In genomic region chr7:64040026-64040737, GRCm38 (mm10) we compare ENCODE assay signal across 16 mouse cellular contexts.
A peak's percentile ranks its signal among the peaks of the same experiment; 100 is the strongest.
DNase-seq lines count a peak whose midpoint lies in the region; ATAC-seq and TF ChIP-seq lines count a peak whose summit lies in the region.
"Had no signal": no experiment of that assay in that cellular context is flagged by ENCODE, and none has a peak within 500 bp of the region (broad histone marks: within the 10 kb centered on the region; RNA-seq: fewer than 3 reads in every experiment).

No protein-coding gene starts in this region.

- peak; percentile 95 for TF ChIP-seq EP300 in liver, embryonic 14.5 days (IDR thresholded peaks at IDR 0.05; ENCODE audit: low read depth)

- no peaks in the 10 kb centered on the region for H3K36me3 ChIP-seq in intestine, embryonic 15.5 days
- H3K36me3 ChIP-seq in intestine, postnatal 0 days (ENCODE audit: control insufficient read depth, insufficient read depth), result no peaks in the 10 kb centered on the region
- no peaks in the 10 kb centered on the region for H3K36me3 ChIP-seq in embryonic facial prominence, embryonic 10.5 days (replicated peaks)
- H3K36me3 ChIP-seq in liver, embryonic 14.5 days (replicated peaks; ENCODE audit: control insufficient read depth, insufficient read depth, low read depth), result no peaks in the 10 kb centered on the region
- H3K36me3 ChIP-seq: kidney, embryonic 15.5 days; limb, embryonic 13.5 days had no signal

- no peak for DNase-seq in gastrocnemius, adult 2 months
- no peak for DNase-seq in gastrocnemius, postnatal 25 days
- no peak for DNase-seq in embryonic facial prominence, embryonic 10.5 days (ENCODE audit: low spot score)
- peak; percentile 63 to 64 (median 64) for DNase-seq in liver, embryonic 14.5 days (ENCODE audit: low read depth in 3 of 3, low spot score in 3 of 3)
- DNase-seq in cerebellum, adult 11 months, result no peak
- no peak for DNase-seq in kidney, postnatal 10 days
- DNase-seq: adrenal gland, postnatal 36 days; forebrain, postnatal 0 days; gastrocnemius, postnatal 10 days; lung, postnatal 10 days had no signal

- peak; percentile 47; the same call in 1 of the 2 replicates for ATAC-seq in intestine, embryonic 15.5 days
- ATAC-seq in intestine, postnatal 0 days, result no peak
- peak; percentile 91 for ATAC-seq in liver, embryonic 14.5 days (ENCODE audit: insufficient read depth)
- ATAC-seq: forebrain, postnatal 0 days; Patski had no signal

- no peak overlapping the region for H3K4me3 ChIP-seq in gastrocnemius, adult 2 months
- H3K4me3 ChIP-seq in intestine, embryonic 15.5 days (replicated peaks), result no peak overlapping the region
- H3K4me3 ChIP-seq in intestine, postnatal 0 days (ENCODE audit: low read depth, low read length), result no peak overlapping the region
- H3K4me3 ChIP-seq in embryonic facial prominence, embryonic 10.5 days, result no peak overlapping the region
- H3K4me3 ChIP-seq in liver, embryonic 14.5 days (ENCODE audit: insufficient read depth in 1 of 2, low read depth in 2 of 2, low read length in 2 of 2), result no peak overlapping the region
- H3K4me3 ChIP-seq: kidney, embryonic 15.5 days; limb, embryonic 13.5 days had no signal

- no peak overlapping the region for H3K4me2 ChIP-seq in intestine, embryonic 15.5 days (replicated peaks)
- H3K4me2 ChIP-seq in intestine, postnatal 0 days (replicated peaks; ENCODE audit: low read depth), result no peak overlapping the region
- H3K4me2 ChIP-seq in liver, embryonic 14.5 days (ENCODE audit: low read depth), result peak overlapping the region; percentile 51
- H3K4me2 ChIP-seq: kidney, embryonic 15.5 days; limb, embryonic 13.5 days; midbrain, embryonic 11.5 days had no signal

- no peaks in the 10 kb centered on the region for H3K4me1 ChIP-seq in intestine, embryonic 15.5 days (replicated peaks)
- H3K4me1 ChIP-seq in intestine, postnatal 0 days (replicated peaks; ENCODE audit: control insufficient read depth, insufficient read depth, low read length), result no peaks in the 10 kb centered on the region
- H3K4me1 ChIP-seq in embryonic facial prominence, embryonic 10.5 days, result peaks cover 13% of the 10 kb centered on the region
- peaks cover 50 to 69% of the 10 kb centered on the region in 2 experiments for H3K4me1 ChIP-seq in liver, embryonic 14.5 days (replicated peaks; ENCODE audit: control insufficient read depth in 2 of 2, insufficient read depth in 2 of 2, low read length in 1 of 2)
- H3K4me1 ChIP-seq: kidney, embryonic 15.5 days had no signal

- H3K9me3 ChIP-seq in intestine, embryonic 15.5 days, result peaks cover 3% of the 10 kb centered on the region; the same call in 1 of the 2 replicates
- 0 out of 2 replicates have a peak, but pooled peaks cover 4% of the 10 kb centered on the region for H3K9me3 ChIP-seq in intestine, postnatal 0 days (ENCODE audit: control insufficient read depth)
- H3K9me3 ChIP-seq in embryonic facial prominence, embryonic 10.5 days, result peaks cover 8% of the 10 kb centered on the region; the same call in 1 of the 2 replicates
- H3K9me3 ChIP-seq in liver, embryonic 14.5 days (ENCODE audit: control insufficient read depth, low read length), result no peaks in the 10 kb centered on the region
- H3K9me3 ChIP-seq: kidney, embryonic 15.5 days had no signal

- no peak overlapping the region for H3K9ac ChIP-seq in intestine, embryonic 15.5 days
- H3K9ac ChIP-seq in intestine, postnatal 0 days (ENCODE audit: low read depth, low read length), result no peak overlapping the region
- no peak overlapping the region; the same call in 1 of the 2 replicates for H3K9ac ChIP-seq in liver, embryonic 14.5 days (replicated peaks)
- H3K9ac ChIP-seq: forebrain, postnatal 0 days; kidney, embryonic 15.5 days; limb, embryonic 13.5 days had no signal

- TF ChIP-seq CTCF in gastrocnemius, adult 2 months (IDR thresholded peaks at IDR 0.05), result no peak
- no peak for TF ChIP-seq CTCF in intestine, postnatal 0 days (IDR thresholded peaks at IDR 0.05; ENCODE audit: low read depth)
- TF ChIP-seq CTCF in liver, embryonic 14.5 days (IDR thresholded peaks at IDR 0.05; ENCODE audit: low read depth), result no peak

- intact Hi-C loops in gastrocnemius, adult 2 months (cut with DNase I), result no loop called here

- H3K27ac ChIP-seq in gastrocnemius, adult 2 months, result peak overlapping the region; percentile 3; the same call in 1 of the 2 replicates
- H3K27ac ChIP-seq in intestine, embryonic 15.5 days, result no peak overlapping the region
- H3K27ac ChIP-seq in intestine, postnatal 0 days (ENCODE audit: low read depth, low read length), result no peak overlapping the region
- H3K27ac ChIP-seq in embryonic facial prominence, embryonic 10.5 days (replicated peaks), result 0 out of 2 replicates have a peak overlapping the region, but pooled peaks have one; percentile 0
- H3K27ac ChIP-seq in liver, embryonic 14.5 days, result peak overlapping the region; percentile 67
- H3K27ac ChIP-seq: kidney, embryonic 15.5 days; limb, embryonic 13.5 days had no signal

- H3K27me3 ChIP-seq in intestine, embryonic 15.5 days (replicated peaks), result no peaks in the 10 kb centered on the region
- H3K27me3 ChIP-seq in intestine, postnatal 0 days (replicated peaks; ENCODE audit: control insufficient read depth, insufficient read depth, low read length), result no peaks in the 10 kb centered on the region
- H3K27me3 ChIP-seq in embryonic facial prominence, embryonic 10.5 days (replicated peaks; ENCODE audit: low read depth, poor library complexity, severe bottlenecking), result no peaks in the 10 kb centered on the region; the same call in 1 of the 2 replicates
- H3K27me3 ChIP-seq in liver, embryonic 14.5 days (ENCODE audit: control insufficient read depth, insufficient read depth, low read length), result no peaks in the 10 kb centered on the region
- H3K27me3 ChIP-seq: kidney, embryonic 15.5 days; limb, embryonic 13.5 days; Patski had no signal

- 68% methylated on average over 7 of the region's 7 CpGs for WGBS in intestine, embryonic 15.5 days
- 68% methylated on average over 7 of the region's 7 CpGs for WGBS in intestine, postnatal 0 days
- 87% methylated on average over 7 of the region's 7 CpGs for WGBS in embryonic facial prominence, embryonic 10.5 days
- 41% methylated on average over 7 of the region's 7 CpGs for WGBS in liver, embryonic 14.5 days (ENCODE audit: insufficient replicate concordance)

Comparison
In these comparisons a context has a peak if more than half of its experiments do, and no peak if none do; other contexts are left out.
1. DNase-seq: peak in liver, embryonic 14.5 days (3 of 3); none in gastrocnemius, adult 2 months (single experiment), gastrocnemius, postnatal 25 days (single experiment), embryonic facial prominence, embryonic 10.5 days (single experiment), cerebellum, adult 11 months (single experiment) and kidney, postnatal 10 days (single experiment).
2. H3K27ac ChIP-seq: peak in gastrocnemius, adult 2 months (single experiment), embryonic facial prominence, embryonic 10.5 days (single experiment) and liver, embryonic 14.5 days (single experiment); none in intestine, embryonic 15.5 days (single experiment) and intestine, postnatal 0 days (single experiment).